Mouse (Mus musculus): ENCODE measurements at regions not wholly inside any gene's neighbourhood (a gene's known extent, or its start where the extent isn't known, plus 50 kb on each side); places are given as distances from the start of the nearest gene placed in this dataset.

- ATAC-seq: peak; percentile 97
Measured at GRCm38 (mm10) chr1:144085530-144086520, 81.9 kb upstream of the Rgs2 start.

DNA sequence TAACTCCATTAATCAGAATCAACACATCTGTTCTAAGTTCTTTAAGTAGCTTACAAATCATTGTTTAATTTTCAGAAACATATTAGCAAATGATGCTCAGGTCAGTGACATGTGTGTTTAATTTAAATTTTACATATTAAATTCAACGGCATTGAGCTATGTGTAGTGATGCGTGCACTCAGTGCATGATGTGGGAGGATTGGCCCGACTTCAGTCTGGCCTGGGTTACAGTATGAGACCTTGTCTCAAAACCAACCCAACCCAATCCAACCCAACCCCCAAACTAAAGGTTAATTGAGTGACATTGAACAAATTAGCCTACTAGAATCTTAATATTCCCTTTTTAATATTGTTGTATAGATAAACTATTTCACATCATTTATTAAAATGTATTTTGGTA is 75.0 kb upstream of the Rgs2 start:
- ATAC-seq: no peak

DNA sequence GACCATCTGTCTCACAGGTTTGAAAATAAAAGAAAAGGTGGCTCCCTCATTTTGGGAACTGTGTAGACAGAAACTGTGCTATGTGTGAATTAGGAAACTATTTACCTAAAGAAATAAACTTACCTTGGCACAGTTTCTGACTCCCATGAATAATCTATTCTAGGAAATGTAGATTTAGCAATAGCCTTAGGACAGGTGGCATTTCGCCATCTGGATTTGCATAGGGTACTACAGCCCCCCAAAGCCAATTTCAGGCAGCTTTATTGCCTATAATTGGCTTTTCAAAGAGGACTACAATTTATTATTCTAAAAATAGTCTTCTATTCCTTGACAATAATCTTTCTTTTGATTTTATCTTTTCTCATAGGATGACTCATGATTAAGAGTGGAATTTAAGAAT is 74.5 kb upstream of the Rgs2 start:
- no peak for ATAC-seq

DNA sequence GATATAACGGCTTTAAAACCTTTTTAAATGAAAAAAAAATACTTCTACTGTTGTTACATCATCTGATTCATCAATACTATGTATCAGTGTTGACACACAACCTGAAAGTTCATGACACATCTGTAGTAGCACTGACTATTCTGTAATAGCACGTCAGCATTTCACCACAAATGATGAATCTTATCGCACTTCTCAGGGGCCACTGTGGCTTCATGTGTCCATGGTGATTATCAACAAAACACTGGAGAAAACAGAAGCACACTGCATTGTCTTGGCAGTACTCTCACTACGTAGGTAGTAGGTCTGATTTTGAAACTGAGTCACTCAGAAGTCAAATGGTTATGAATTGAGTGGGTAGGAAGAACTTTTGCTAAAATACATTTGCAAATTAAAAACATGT is 72.0 kb upstream of the Rgs2 start:
- ATAC-seq: peak; percentile 54

DNA sequence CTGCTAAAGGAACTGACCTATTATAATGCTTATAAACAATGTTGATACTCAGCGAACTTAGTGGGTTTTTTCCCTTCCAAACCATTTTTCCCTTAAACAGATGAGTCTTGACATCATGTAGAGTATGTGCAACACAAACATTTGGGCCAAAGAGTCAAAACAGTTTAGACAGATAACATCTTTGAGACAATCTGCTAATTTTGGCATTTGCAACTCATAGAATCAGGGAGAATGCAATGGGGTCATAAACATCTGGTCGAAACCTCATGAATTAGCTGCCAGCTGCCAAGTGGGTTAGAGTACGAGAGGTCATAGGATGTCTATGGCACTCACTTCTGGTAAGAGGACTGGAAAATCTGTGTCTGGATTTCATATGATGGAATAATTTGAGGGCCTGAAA is 57.3 kb upstream of the Rgs2 start:
- no peak for ATAC-seq

GRCm38 (mm10) chr1:144055476-144056213 is 51.7 kb upstream of the Rgs2 start:
- no peak for ATAC-seq
